Mouse (Mus musculus): Measurements from ENCODE around the gene Scn8a.

- TF ChIP-seq POLR2A (IDR thresholded peaks at IDR 0.05; ENCODE audit: low read depth, low read length) = no peak
- TF ChIP-seq CTCF (IDR thresholded peaks at IDR 0.05; ENCODE audit: borderline replicate concordance, insufficient read depth, low read length) = no peak
These were observed 37.5 kb upstream of the Scn8a start for GRCm38 (mm10) chr15:100832144-100832543.
